Mouse (Mus musculus) hindbrain, postnatal 0 days (tissue): ENCODE data around the gene Bcas2. TPM values are rescaled to one million over a fixed set of nuclear protein-coding genes. Genes with fewer than 3 reads are reported as not detected.

Experiments used
- ATAC-seq: fragments of 200-750 bp; cut with Nextera tagmentation; 2 replicates; pipeline ENCODE4 v1.8.0; 2017; ENCODE audit warnings: mild to moderate bottlenecking, moderate TSS enrichment, moderate library complexity
- DNase-seq: peaks from one replicate; pipeline ENCODE4 v3.0.0-alpha.2; 2015; ENCODE audit warnings: low spot score
- H3K27ac ChIP-seq: fragments of 300-500 bp; sonication (generic); 2 replicates; pipeline ENCODE4 v1.5.1; 2014; ENCODE audit warnings: mild to moderate bottlenecking
- H3K27me3 ChIP-seq: fragments of 300-500 bp; sonication (generic); 2 replicates; pipeline ENCODE4 v1.6.1; 2014; ENCODE audit warnings: low read length, mixed read lengths; ENCODE audit not compliant: insufficient read depth
- H3K36me3 ChIP-seq: fragments of 300-500 bp; sonication (generic); 2 replicates; pipeline ENCODE4 v1.6.1; 2014; ENCODE audit warnings: low read length, mixed read lengths; ENCODE audit not compliant: insufficient read depth
- H3K4me1 ChIP-seq: fragments of 300-500 bp; sonication (generic); 2 replicates; pipeline ENCODE4 v1.6.1; 2014; ENCODE audit warnings: antibody characterized with exemption, low read length, mixed read lengths; ENCODE audit not compliant: insufficient read depth
- H3K4me2 ChIP-seq: fragments of 300-500 bp; sonication (generic); 2 replicates; pipeline ENCODE4 v1.6.1; 2014; ENCODE audit warnings: low read depth, mild to moderate bottlenecking, low read length, moderate library complexity, mixed read lengths
- H3K4me3 ChIP-seq: fragments of 300-500 bp; sonication (generic); 2 replicates; pipeline ENCODE4 v1.5.1; 2014; ENCODE audit warnings: low read length
- H3K9ac ChIP-seq: fragments of 300-500 bp; sonication (generic); replicated peaks from 2 replicates; pipeline ENCODE4 v1.6.1; 2014; ENCODE audit warnings: mild to moderate bottlenecking, low read length, moderate library complexity, mixed read lengths
- H3K9me3 ChIP-seq: fragments of 300-500 bp; sonication (generic); 2 replicates; pipeline ENCODE4 v1.6.1; 2016; ENCODE audit warnings: low read length, mixed read lengths
- CTCF ChIP-seq: IDR thresholded peaks from 2 replicates; pipeline ENCODE4 v1.5.1; 2016; ENCODE audit warnings: antibody characterized with exemption, control low read depth, low read depth
- WGBS: fragments of 180-500 bp; shearing (Covaris S2); extraction: QIAGEN DNeasy Blood & Tissue Kit; methylation state at CpG from one replicate; pipeline ENCODE4 v1.1.7; 2014; 5-methylcytosine and 5-hydroxymethylcytosine counted together
- polyA plus RNA-seq: library from polyadenylated mRNA; unstranded; fragments of >200 nt; fragmentation: Nextera tagmentation; extraction: Ambion mirVana; gene quantifications from 2 replicates; pipeline ENCODE4 v1.2.1, GENCODE M21; 2015
- total RNA-seq: library from RNA; depleted of rRNA; stranded (reverse); fragments of >200 nt; gene quantifications from 2 replicates; pipeline ENCODE4 v1.2.3, GENCODE M21; 2014

The Bcas2 gene
- total and polyA plus RNA-seq, 2 experiments from 2014 or later: 60.7 to 204 TPM

DNA sequence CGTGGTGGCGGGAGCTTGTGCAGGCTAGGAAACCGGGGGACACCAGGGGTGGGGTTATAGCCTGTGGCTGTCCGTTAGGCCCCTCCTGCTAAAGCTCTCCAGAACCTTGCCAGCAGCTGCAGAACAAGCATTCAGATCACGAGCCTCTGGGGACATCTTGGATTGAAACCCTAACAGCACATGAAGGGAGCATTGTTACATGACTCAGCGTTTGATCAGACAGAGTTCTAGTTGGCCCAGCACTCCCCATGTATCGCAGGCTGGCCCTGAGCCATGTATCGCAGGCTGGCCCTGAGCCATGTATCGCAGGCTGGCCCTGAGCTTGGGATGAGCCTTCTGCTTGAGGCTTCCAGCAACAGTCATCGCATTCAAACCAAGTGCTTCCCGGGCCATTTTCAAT, 30.2 kb upstream of the Bcas2 start:
- DNase-seq (no peak), ATAC-seq (no peak)
- H3K36me3 ChIP-seq: no peaks in the 10 kb centered on the region
- no peak overlapping the region for H3K27ac ChIP-seq
- 81% methylated on average over 11 of the region's 11 CpGs for WGBS
- no peaks in the 10 kb centered on the region for H3K4me1 ChIP-seq
- H3K9me3 ChIP-seq: no peaks in the 10 kb centered on the region
- no peaks in the 10 kb centered on the region for H3K27me3 ChIP-seq
- no peak for TF ChIP-seq CTCF
- H3K4me2 ChIP-seq: no peak overlapping the region
- no peak overlapping the region for H3K9ac ChIP-seq
- no peak overlapping the region for H3K4me3 ChIP-seq

DNA sequence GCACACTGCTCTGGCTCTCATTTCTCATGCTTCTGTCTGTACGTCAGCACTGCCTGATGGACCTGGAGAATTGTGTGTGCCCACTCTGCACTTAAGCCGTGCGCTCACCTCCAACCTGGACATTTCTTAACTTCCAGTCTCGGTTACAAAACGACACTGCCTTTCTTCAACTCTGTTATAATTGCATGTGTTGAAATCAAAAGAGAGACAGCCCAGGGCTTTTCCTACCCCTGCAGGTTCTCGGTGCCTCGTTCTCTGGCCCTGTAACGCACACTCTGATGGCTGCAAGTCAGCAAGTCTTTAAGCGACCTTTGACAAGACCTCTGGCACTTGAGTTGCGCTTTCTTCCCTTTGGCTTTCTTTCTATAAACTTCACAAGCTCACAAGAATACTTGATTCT, 29.1 kb upstream of the Bcas2 start:
- WGBS: 85% methylated on average over 10 of the region's 10 CpGs
- no peak for TF ChIP-seq CTCF
- Histone ChIP-seq H3K9ac (no peak overlapping the region), H3K27ac (no peak overlapping the region), H3K9me3 (no peaks in the 10 kb centered on the region), H3K27me3 (no peaks in the 10 kb centered on the region), H3K4me3 (no peak overlapping the region), H3K4me1 (no peaks in the 10 kb centered on the region), H3K36me3 (no peaks in the 10 kb centered on the region), H3K4me2 (no peak overlapping the region)
- DNase-seq (no peak), ATAC-seq (no peak)

GRCm38 (mm10) chr3:103145336-103145735, 26.1 kb upstream of the Bcas2 start:
- no peak for ATAC-seq
- no peak for TF ChIP-seq CTCF

GRCm38 (mm10) chr3:103145791-103146190, 25.7 kb upstream of the Bcas2 start:
- TF ChIP-seq CTCF: no peak
- DNase-seq: no peak

More at GRCm38 (mm10) chr3:103145336-103145735, 26.1 kb upstream of the Bcas2 start:
- Histone ChIP-seq H3K9me3 (no peaks in the 10 kb centered on the region), H3K4me3 (no peak overlapping the region), H3K4me1 (no peaks in the 10 kb centered on the region), H3K36me3 (no peaks in the 10 kb centered on the region), H3K27ac (no peak overlapping the region), H3K27me3 (no peaks in the 10 kb centered on the region), H3K9ac (no peak overlapping the region), H3K4me2 (no peak overlapping the region)
- DNase-seq: no peak
- 83% methylated on average over 2 of the region's 2 CpGs for WGBS

GRCm38 (mm10) chr3:103146330-103147166, 24.9 kb upstream of the Bcas2 start:
- no peak overlapping the region for H3K4me2 ChIP-seq
- H3K27ac ChIP-seq: no peak overlapping the region
- no peaks in the 10 kb centered on the region for H3K9me3 ChIP-seq
- TF ChIP-seq CTCF: no peak
- H3K4me1 ChIP-seq: no peaks in the 10 kb centered on the region
- DNase-seq: peak; percentile 2
- no peak overlapping the region for H3K4me3 ChIP-seq
- no peaks in the 10 kb centered on the region for H3K27me3 ChIP-seq
- no peak overlapping the region for H3K9ac ChIP-seq
- WGBS: 54% methylated on average over 23 of the region's 23 CpGs
- no peaks in the 10 kb centered on the region for H3K36me3 ChIP-seq
- 0 out of 2 replicates have a peak, but pooled peaks have one; percentile 38 for ATAC-seq

More at GRCm38 (mm10) chr3:103145791-103146190, 25.7 kb upstream of the Bcas2 start:
- Histone ChIP-seq H3K4me3 (no peak overlapping the region), H3K9me3 (no peaks in the 10 kb centered on the region), H3K27me3 (no peaks in the 10 kb centered on the region), H3K27ac (no peak overlapping the region), H3K9ac (no peak overlapping the region), H3K4me2 (no peak overlapping the region), H3K4me1 (no peaks in the 10 kb centered on the region), H3K36me3 (no peaks in the 10 kb centered on the region)
- 75% methylated on average over 4 of the region's 4 CpGs for WGBS
- ATAC-seq: no peak

DNA sequence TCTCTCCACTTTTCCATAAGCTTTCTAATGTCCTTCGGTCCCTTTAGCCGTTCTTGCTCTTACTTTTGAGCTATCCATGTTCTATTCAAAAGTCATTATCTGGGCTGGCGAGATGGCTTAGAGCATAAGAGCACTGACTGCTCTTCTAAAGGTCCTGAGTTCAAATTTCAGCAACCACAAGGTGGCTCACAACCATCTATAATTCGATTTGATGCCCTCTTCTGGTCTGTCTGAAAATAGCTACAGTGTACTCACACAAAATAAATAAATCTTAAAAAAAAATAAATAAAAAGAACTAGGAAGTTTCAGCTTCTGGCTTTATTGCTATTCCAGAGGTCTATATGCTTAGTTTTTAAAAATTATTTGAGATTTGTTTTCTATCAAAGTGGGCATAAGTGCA, 23.7 kb upstream of the Bcas2 start:
- 88% methylated on average over 4 of the region's 4 CpGs for WGBS
- DNase-seq (no peak), ATAC-seq (no peak)
- H3K4me2 ChIP-seq: no peak overlapping the region
- H3K4me3 ChIP-seq: no peak overlapping the region
- no peaks in the 10 kb centered on the region for H3K9me3 ChIP-seq
- H3K4me1 ChIP-seq: no peaks in the 10 kb centered on the region
- no peaks in the 10 kb centered on the region for H3K36me3 ChIP-seq
- H3K27ac ChIP-seq: no peak overlapping the region
- no peak overlapping the region for H3K9ac ChIP-seq
- peak; percentile 7; the same call in 1 of the 2 replicates for TF ChIP-seq CTCF
- H3K27me3 ChIP-seq: no peaks in the 10 kb centered on the region

DNA sequence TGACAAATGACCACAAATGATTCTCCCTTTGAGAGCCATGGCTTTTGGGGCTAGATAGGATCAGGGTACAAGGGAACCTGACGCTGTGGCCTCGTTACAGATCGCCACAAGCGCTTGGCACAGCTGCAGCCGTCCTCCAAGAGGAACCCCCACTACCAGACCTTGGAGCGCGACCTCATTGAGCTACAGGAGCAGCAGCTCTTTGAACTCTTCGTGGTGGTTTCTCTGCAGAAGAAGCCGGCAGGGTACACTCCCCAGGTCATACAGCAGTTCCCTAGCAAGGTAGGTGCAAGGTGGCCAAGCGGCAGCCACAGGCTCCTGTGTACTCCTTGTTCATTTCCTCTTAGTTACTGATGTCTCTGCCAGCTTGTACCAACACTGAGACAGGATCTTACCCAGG, 22.5 kb upstream of the Bcas2 start:
- Histone ChIP-seq H3K9me3 (no peaks in the 10 kb centered on the region), H3K36me3 (no peaks in the 10 kb centered on the region), H3K27me3 (no peaks in the 10 kb centered on the region), H3K4me1 (no peaks in the 10 kb centered on the region), H3K9ac (no peak overlapping the region), H3K27ac (no peak overlapping the region), H3K4me3 (no peak overlapping the region), H3K4me2 (no peak overlapping the region)
- DNase-seq (no peak), ATAC-seq (no peak)
- WGBS: 85% methylated on average over 10 of the region's 10 CpGs
- no peak for TF ChIP-seq CTCF
